ENCODE assay signal across 11 mouse cellular contexts in genomic region chr3:97507209-97507608, GRCm38 (mm10).
A peak's percentile ranks its signal among the peaks of the same experiment; 100 is the strongest.
DNase-seq lines count a peak whose midpoint lies in the region; ATAC-seq and TF ChIP-seq lines count a peak whose summit lies in the region.
"Had no signal": no experiment of that assay in that cellular context is flagged by ENCODE, and none has a peak within 500 bp of the region (broad histone marks: within the 10 kb centered on the region; RNA-seq: fewer than 3 reads in every experiment).

No protein-coding gene starts in this region.

- no peak overlapping the region for H3K4me3 ChIP-seq in forebrain, embryonic 16.5 days (replicated peaks; ENCODE audit: low read length)
- H3K4me3 ChIP-seq in limb, embryonic 10.5 days, result no peak overlapping the region
- H3K4me3 ChIP-seq in liver, postnatal 0 days (ENCODE audit: low read depth, low read length), result no peak overlapping the region
- no peak overlapping the region for H3K4me3 ChIP-seq in heart, embryonic 12.5 days
- H3K4me3 ChIP-seq: embryonic facial prominence, embryonic 10.5 days; liver, embryonic 12.5 days had no signal

- no peak for TF ChIP-seq EP300 in liver, postnatal 0 days (IDR thresholded peaks at IDR 0.05; ENCODE audit: low read depth)

- TF ChIP-seq CTCF in liver, postnatal 0 days (IDR thresholded peaks at IDR 0.05; ENCODE audit: low read depth), result no peak

- 52% methylated on average over 8 of the region's 8 CpGs for WGBS in forebrain, embryonic 16.5 days
- 87% methylated on average over 8 of the region's 8 CpGs for WGBS in limb, embryonic 10.5 days
- 71% methylated on average over 8 of the region's 8 CpGs for WGBS in liver, postnatal 0 days (ENCODE audit: insufficient replicate concordance)
- 72% methylated on average over 8 of the region's 8 CpGs for WGBS in heart, embryonic 12.5 days

- H3K36me3 ChIP-seq in forebrain, embryonic 16.5 days (ENCODE audit: control insufficient read depth, insufficient read depth), result no peaks in the 10 kb centered on the region
- H3K36me3 ChIP-seq in limb, embryonic 10.5 days, result no peaks in the 10 kb centered on the region
- H3K36me3 ChIP-seq in liver, postnatal 0 days (replicated peaks; ENCODE audit: insufficient read depth, low read length), result no peaks in the 10 kb centered on the region
- H3K36me3 ChIP-seq in heart, embryonic 12.5 days, result no peaks in the 10 kb centered on the region
- H3K36me3 ChIP-seq: embryonic facial prominence, embryonic 10.5 days; liver, embryonic 12.5 days had no signal

- DNase-seq in adrenal gland, adult 2 months, result peak; percentile 6
- no peak for DNase-seq in adrenal gland, postnatal 4 days (ENCODE audit: low spot score in 2 of 2)
- DNase-seq in left cerebral cortex, adult 18-20 months (ENCODE audit: low spot score in 2 of 2), result peak; percentile 38 to 61
- no peak for DNase-seq in left cerebral cortex, adult 11 months (ENCODE audit: low spot score)
- peak; percentile 18 for DNase-seq in limb, embryonic 10.5 days (ENCODE audit: low spot score)
- DNase-seq in liver, postnatal 0 days, result no peak

- no peak overlapping the region for H3K4me2 ChIP-seq in forebrain, embryonic 16.5 days (ENCODE audit: low read length)
- no peak overlapping the region for H3K4me2 ChIP-seq in liver, postnatal 0 days (ENCODE audit: low read depth, low read length)
- no peak overlapping the region for H3K4me2 ChIP-seq in heart, embryonic 12.5 days
- H3K4me2 ChIP-seq: liver, embryonic 12.5 days had no signal

- H3K4me1 ChIP-seq in forebrain, embryonic 16.5 days (replicated peaks; ENCODE audit: control insufficient read depth, insufficient read depth, low read length), result no peaks in the 10 kb centered on the region
- peaks cover 10% of the 10 kb centered on the region for H3K4me1 ChIP-seq in limb, embryonic 10.5 days
- no peaks in the 10 kb centered on the region for H3K4me1 ChIP-seq in liver, postnatal 0 days (ENCODE audit: insufficient read depth)
- no peaks in the 10 kb centered on the region for H3K4me1 ChIP-seq in heart, embryonic 12.5 days (replicated peaks)
- H3K4me1 ChIP-seq: embryonic facial prominence, embryonic 10.5 days; liver, embryonic 12.5 days had no signal

- ATAC-seq in forebrain, embryonic 16.5 days, result peak; percentile 71
- ATAC-seq in liver, postnatal 0 days, result no peak
- ATAC-seq in heart, embryonic 12.5 days (ENCODE audit: insufficient number of reproducible peaks, low FRiP score), result no peak
- ATAC-seq: intestine, postnatal 0 days; liver, embryonic 12.5 days had no signal

- H3K9ac ChIP-seq in forebrain, embryonic 16.5 days (replicated peaks; ENCODE audit: low read depth, low read length), result no peak overlapping the region
- H3K9ac ChIP-seq in liver, postnatal 0 days (replicated peaks), result no peak overlapping the region
- no peak overlapping the region for H3K9ac ChIP-seq in heart, embryonic 12.5 days
- H3K9ac ChIP-seq: liver, embryonic 12.5 days had no signal

- H3K27ac ChIP-seq in forebrain, embryonic 16.5 days (ENCODE audit: low read length), result no peak overlapping the region
- no peak overlapping the region for H3K27ac ChIP-seq in limb, embryonic 10.5 days
- H3K27ac ChIP-seq in liver, postnatal 0 days (ENCODE audit: low read depth), result no peak overlapping the region
- no peak overlapping the region for H3K27ac ChIP-seq in heart, embryonic 12.5 days (ENCODE audit: poor library complexity, severe bottlenecking)
- H3K27ac ChIP-seq: embryonic facial prominence, embryonic 10.5 days; liver, embryonic 12.5 days had no signal

- no peaks in the 10 kb centered on the region for H3K27me3 ChIP-seq in forebrain, embryonic 16.5 days (replicated peaks; ENCODE audit: control insufficient read depth, insufficient read depth, low read length)
- no peaks in the 10 kb centered on the region for H3K27me3 ChIP-seq in limb, embryonic 10.5 days (ENCODE audit: low read depth, poor library complexity, severe bottlenecking)
- H3K27me3 ChIP-seq in liver, postnatal 0 days (ENCODE audit: insufficient read depth, low read length), result no peaks in the 10 kb centered on the region
- no peaks in the 10 kb centered on the region for H3K27me3 ChIP-seq in heart, embryonic 12.5 days (replicated peaks)
- H3K27me3 ChIP-seq: liver, embryonic 12.5 days had no signal

- no peaks in the 10 kb centered on the region for H3K9me3 ChIP-seq in forebrain, embryonic 16.5 days (ENCODE audit: control insufficient read depth, low read length)
- H3K9me3 ChIP-seq in limb, embryonic 10.5 days (replicated peaks), result no peaks in the 10 kb centered on the region
- H3K9me3 ChIP-seq in liver, postnatal 0 days (ENCODE audit: low read length), result no peaks in the 10 kb centered on the region
- no peaks in the 10 kb centered on the region for H3K9me3 ChIP-seq in heart, embryonic 12.5 days (replicated peaks)
- H3K9me3 ChIP-seq: embryonic facial prominence, embryonic 10.5 days; liver, embryonic 12.5 days had no signal

Comparison
In these comparisons a context has a peak if more than half of its experiments do, and no peak if none do; other contexts are left out.
1. DNase-seq: peak in adrenal gland, adult 2 months (single experiment), left cerebral cortex, adult 18-20 months (2 of 2) and limb, embryonic 10.5 days (single experiment); none in adrenal gland, postnatal 4 days (0 of 2), left cerebral cortex, adult 11 months (single experiment) and liver, postnatal 0 days (single experiment).